Mouse (Mus musculus): Measurements from ENCODE around the gene Srcap.

DNA sequence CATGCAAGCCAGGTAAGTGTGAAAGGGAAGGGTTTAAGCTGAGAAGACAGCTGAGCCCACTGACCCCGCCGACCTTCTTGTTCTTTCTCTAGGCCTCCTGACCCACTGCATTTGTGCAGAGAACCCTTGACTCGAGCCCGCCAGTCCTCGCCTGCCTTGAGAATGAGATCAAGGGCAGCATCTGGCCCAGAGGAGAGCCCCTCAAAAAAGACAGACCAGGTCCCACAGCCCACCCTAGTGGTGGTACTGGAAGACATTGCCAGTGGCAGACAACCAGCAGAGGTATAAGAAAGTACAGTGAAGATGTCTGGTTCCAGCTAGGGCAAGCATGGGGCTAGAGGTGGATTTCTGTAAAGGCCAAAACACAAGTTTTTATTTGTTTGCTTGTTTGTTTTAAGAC is 38.1 kb upstream of the Srcap start:
- no peak for TF ChIP-seq CTCF (IDR thresholded peaks at IDR 0.05; ENCODE audit: borderline replicate concordance, insufficient read depth, low read length)
- TF ChIP-seq POLR2A (IDR thresholded peaks at IDR 0.05; ENCODE audit: low read depth, low read length) = no peak

All from embryonic fibroblast, embryonic 13.5 days (primary cell).